Comparison of ENCODE assay signal across 16 mouse cellular contexts in genomic region chr5:35751016-35751415, GRCm38 (mm10).
"Had no signal": no experiment of that assay in that cellular context is flagged by ENCODE, and none has a peak within 500 bp of the region (broad histone marks: within the 10 kb centered on the region; RNA-seq: fewer than 3 reads in every experiment).

No protein-coding gene starts in this region.

- H3K36me3 ChIP-seq: liver, embryonic 13.5 days; midbrain, embryonic 13.5 days; stomach, embryonic 15.5 days had no signal

- ATAC-seq: intestine, embryonic 16.5 days; lung, postnatal 0 days; midbrain, embryonic 13.5 days had no signal

- H3K4me1 ChIP-seq: liver, embryonic 13.5 days; midbrain, embryonic 13.5 days; stomach, embryonic 15.5 days had no signal

- H3K9ac ChIP-seq: liver, embryonic 13.5 days; lung, embryonic 14.5 days; midbrain, embryonic 13.5 days; stomach, embryonic 15.5 days had no signal

- H3K4me2 ChIP-seq: liver, embryonic 13.5 days; lung, embryonic 14.5 days; midbrain, embryonic 13.5 days; stomach, embryonic 15.5 days had no signal

- H3K27ac ChIP-seq: kidney, postnatal 0 days; left cerebral cortex, adult 2 months; liver, embryonic 13.5 days; macrophage; midbrain, embryonic 13.5 days; stomach, embryonic 15.5 days had no signal

- H3K4me3 ChIP-seq: left cerebral cortex, adult 2 months; liver, embryonic 13.5 days; midbrain, embryonic 13.5 days; stomach, embryonic 15.5 days had no signal

- DNase-seq: kidney, adult 18-20 months; kidney, postnatal 36 days; layer of hippocampus, postnatal 36 days; liver, embryonic 13.5 days; lung, embryonic 14.5 days; right cerebral cortex, adult 18-20 months; right cerebral cortex, postnatal 14 days; spleen, adult 18-20 months; thymus, postnatal 25 days had no signal

- H3K9me3 ChIP-seq: liver, embryonic 13.5 days; midbrain, embryonic 13.5 days; stomach, embryonic 15.5 days had no signal
